Mouse (Mus musculus) limb, embryonic 11.5 days (tissue): ENCODE results near the gene Olfr1412. TPM values are rescaled to one million over a fixed set of nuclear protein-coding genes. Genes with fewer than 3 reads are reported as not detected.

Experiments used
- ATAC-seq: fragments of 200-750 bp; cut with Nextera tagmentation; 2 replicates; pipeline ENCODE4 v1.8.0; 2017; ENCODE audit warnings: low read depth; ENCODE audit not compliant: insufficient number of reproducible peaks, low FRiP score, low TSS enrichment
- DNase-seq: peaks from one replicate; pipeline ENCODE4 v3.0.0-alpha.2; 2015; ENCODE audit warnings: low spot score
- H3K27ac ChIP-seq: fragments of 300-500 bp; sonication (generic); replicated peaks from 2 replicates; pipeline ENCODE4 v1.5.1; 2014; ENCODE audit warnings: low read depth, mild to moderate bottlenecking, low read length
- H3K27me3 ChIP-seq: fragments of 300-500 bp; sonication (generic); 2 replicates; pipeline ENCODE4 v1.6.1; 2014; ENCODE audit warnings: mild to moderate bottlenecking, low read length, mixed read lengths; ENCODE audit not compliant: control insufficient read depth, insufficient read depth
- H3K36me3 ChIP-seq: fragments of 300-500 bp; sonication (generic); 2 replicates; pipeline ENCODE4 v1.6.1; 2014; ENCODE audit warnings: mild to moderate bottlenecking, low read length, moderate library complexity, mixed read lengths; ENCODE audit not compliant: control insufficient read depth, insufficient read depth
- H3K4me1 ChIP-seq: fragments of 300-500 bp; sonication (generic); 2 replicates; pipeline ENCODE4 v1.6.1; 2014; ENCODE audit warnings: low read length, mixed read lengths; ENCODE audit not compliant: control insufficient read depth, insufficient read depth
- H3K4me2 ChIP-seq: fragments of 300-500 bp; sonication (generic); 2 replicates; pipeline ENCODE4 v1.6.1; 2014; ENCODE audit warnings: low read depth, mild to moderate bottlenecking, moderate library complexity; ENCODE audit not compliant: severe bottlenecking
- H3K4me3 ChIP-seq: fragments of 300-500 bp; sonication (generic); 2 replicates; pipeline ENCODE4 v1.5.1; 2014; ENCODE audit warnings: low read depth, low read length
- H3K9ac ChIP-seq: fragments of 300-500 bp; sonication (generic); 2 replicates; pipeline ENCODE4 v1.6.1; 2014; ENCODE audit warnings: mild to moderate bottlenecking, low read length
- H3K9me3 ChIP-seq: fragments of 300-500 bp; sonication (generic); 2 replicates; pipeline ENCODE4 v1.6.1; 2016; ENCODE audit warnings: low read length; ENCODE audit not compliant: control insufficient read depth
- WGBS: fragments of 180-500 bp; shearing (Covaris S2); extraction: QIAGEN DNeasy Blood & Tissue Kit; methylation state at CpG from one replicate; pipeline ENCODE4 v1.1.7; 2014; 5-methylcytosine and 5-hydroxymethylcytosine counted together
- polyA plus RNA-seq: library from polyadenylated mRNA; unstranded; fragments of >200 nt; fragmentation: Nextera tagmentation; extraction: Ambion mirVana; gene quantifications from 2 replicates; pipeline ENCODE4 v1.2.1, GENCODE M21; 2014

The Olfr1412 gene
- polyA plus RNA-seq, 1 experiment from 2014 or later = not detected

DNA sequence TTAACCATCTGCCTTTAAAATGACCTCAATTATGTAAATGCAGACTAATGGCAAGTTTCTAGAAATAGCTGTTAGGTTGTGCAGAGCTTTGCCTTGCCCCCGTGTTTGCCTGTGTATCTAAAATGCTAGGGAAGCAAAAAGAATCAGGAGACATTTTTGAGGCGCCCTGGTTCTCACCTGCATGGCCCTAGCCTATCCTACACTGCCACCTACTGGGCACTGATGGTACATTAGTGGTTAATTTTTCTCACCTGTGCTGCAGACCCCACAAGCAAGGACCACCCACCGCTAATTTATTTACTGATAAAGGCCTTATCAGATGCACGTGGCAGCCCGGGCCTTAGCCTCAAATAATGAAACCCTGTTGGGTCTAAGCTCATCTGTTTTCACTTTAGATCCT, 25.4 kb downstream of the Olfr1412 start:
- Histone ChIP-seq H3K36me3 (no peaks in the 10 kb centered on the region), H3K4me2 (no peak overlapping the region), H3K27me3 (no peaks in the 10 kb centered on the region), H3K27ac (no peak overlapping the region), H3K9me3 (no peaks in the 10 kb centered on the region), H3K4me3 (no peak overlapping the region), H3K9ac (no peak overlapping the region), H3K4me1 (no peaks in the 10 kb centered on the region)
- DNase-seq (peak; percentile 80), ATAC-seq (no peak)
- WGBS = 4% methylated on average over 5 of the region's 5 CpGs

DNA sequence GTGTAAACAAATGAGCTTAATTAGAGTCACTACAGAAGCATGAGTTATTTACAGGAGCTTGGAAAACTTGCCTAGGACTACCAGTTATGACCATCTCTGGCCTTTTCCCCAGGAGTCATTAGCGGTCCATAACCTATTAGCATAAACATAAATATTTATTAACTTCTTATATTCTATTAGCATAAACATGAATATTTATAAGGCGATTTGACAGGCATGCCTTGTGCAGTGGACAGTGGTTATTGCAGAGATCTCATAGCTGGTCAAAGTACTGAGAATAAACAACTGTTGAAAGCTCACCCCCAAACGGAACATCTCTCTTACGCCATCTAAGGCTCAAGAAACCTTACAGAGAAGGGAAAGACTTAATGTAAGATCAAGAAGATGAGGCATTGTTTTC, 27.6 kb downstream of the Olfr1412 start:
- DNase-seq = no peak

DNA sequence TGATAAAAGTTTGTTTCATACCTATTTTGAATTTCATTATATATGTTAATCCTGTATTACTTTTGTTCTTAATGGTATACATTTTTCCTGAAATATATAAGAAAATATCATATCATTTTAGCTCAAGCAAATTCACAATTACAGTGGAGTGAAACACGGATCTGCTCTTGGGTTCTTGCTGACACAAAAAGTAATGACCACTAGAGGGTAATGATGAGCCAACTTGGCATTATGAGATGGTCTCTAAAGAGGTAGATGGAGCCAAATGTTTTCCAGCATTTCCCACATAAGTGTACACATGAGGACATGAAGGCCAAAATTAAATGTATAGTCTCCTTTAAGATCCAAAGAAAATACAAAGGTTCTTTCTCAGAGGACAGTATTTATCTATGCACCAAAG, 28.9 kb downstream of the Olfr1412 start:
- Histone ChIP-seq H3K9me3 (no peaks in the 10 kb centered on the region), H3K9ac (no peak overlapping the region), H3K4me2 (no peak overlapping the region), H3K36me3 (no peaks in the 10 kb centered on the region), H3K27me3 (no peaks in the 10 kb centered on the region), H3K4me1 (no peaks in the 10 kb centered on the region), H3K27ac (no peak overlapping the region), H3K4me3 (no peak overlapping the region)
- ATAC-seq (no peak), DNase-seq (no peak)
- 10% methylated on average over 1 of the region's 1 CpGs for WGBS

More for the DNA sequence above, 27.6 kb downstream of the Olfr1412 start:
- H3K9me3 ChIP-seq = no peaks in the 10 kb centered on the region
- no peaks in the 10 kb centered on the region for H3K27me3 ChIP-seq
- H3K9ac ChIP-seq = no peak overlapping the region
- ATAC-seq = no peak
- H3K36me3 ChIP-seq = no peaks in the 10 kb centered on the region
- no peaks in the 10 kb centered on the region for H3K4me1 ChIP-seq
- H3K27ac ChIP-seq = no peak overlapping the region
- WGBS = 58% methylated on average over 4 of the region's 4 CpGs
- H3K4me2 ChIP-seq = no peak overlapping the region
- no peak overlapping the region for H3K4me3 ChIP-seq

DNA sequence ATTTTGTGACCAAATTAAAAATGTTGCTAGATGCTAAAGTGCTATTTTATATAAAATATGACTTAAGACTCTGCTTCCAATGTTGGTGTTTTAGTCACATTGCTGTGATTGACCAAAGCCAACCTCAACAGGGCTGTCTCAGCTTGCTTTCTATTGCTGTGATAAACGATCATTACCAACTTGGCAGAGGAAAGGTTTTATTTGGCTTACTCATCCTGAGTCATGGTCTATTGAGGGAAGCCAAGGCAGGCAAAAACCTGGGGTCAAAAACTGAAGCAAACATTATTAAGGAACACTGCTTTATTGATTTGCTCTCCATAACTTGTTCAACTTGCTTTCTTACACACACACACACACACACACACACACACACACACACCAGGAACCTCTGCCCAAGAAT, 30.5 kb downstream of the Olfr1412 start:
- H3K4me1 ChIP-seq = no peaks in the 10 kb centered on the region
- WGBS = 82% methylated on average over 1 of the region's 1 CpGs
- no peaks in the 10 kb centered on the region for H3K36me3 ChIP-seq
- no peak for DNase-seq
- H3K4me3 ChIP-seq = no peak overlapping the region
- no peak overlapping the region for H3K4me2 ChIP-seq
- H3K9me3 ChIP-seq = no peaks in the 10 kb centered on the region
- no peak overlapping the region for H3K27ac ChIP-seq
- H3K9ac ChIP-seq = no peak overlapping the region
- H3K27me3 ChIP-seq = no peaks in the 10 kb centered on the region
- ATAC-seq = no peak

DNA sequence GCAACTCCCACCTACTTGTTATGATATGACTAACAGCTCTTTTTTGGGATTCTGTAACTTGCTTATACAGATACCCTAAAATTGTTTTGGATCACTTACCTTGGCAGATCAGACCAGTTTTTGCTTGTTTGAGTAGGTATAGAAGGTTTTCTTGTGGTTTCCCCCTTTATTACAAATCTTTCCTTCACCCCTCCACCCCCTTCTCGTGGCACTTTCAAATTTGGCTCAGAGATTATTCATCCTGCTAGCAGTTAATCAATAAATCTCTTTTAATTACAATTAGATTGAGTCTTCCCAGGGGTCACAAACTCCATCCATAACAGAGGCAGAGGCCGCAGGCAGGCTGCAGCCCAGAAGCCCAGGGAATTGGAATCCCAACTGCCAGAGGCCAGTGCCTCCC, 31.9 kb downstream of the Olfr1412 start, which contains the start of gene Olfr12:
Gene Olfr12, plus strand, starts transcription at position 301 of the 400 bp plus-strand sequence.
- no peaks in the 10 kb centered on the region for H3K9me3 ChIP-seq
- no peak within 1 kb of the TSS for H3K4me2 ChIP-seq
- no peaks in the 10 kb centered on the region for H3K4me1 ChIP-seq
- H3K27ac ChIP-seq = no peak within 1 kb of the TSS
- ATAC-seq (no peak), DNase-seq (no peak)
- no peaks in the 10 kb centered on the region for H3K27me3 ChIP-seq
- WGBS = 63% methylated on average over 2 of the region's 2 CpGs
- H3K9ac ChIP-seq = no peak within 1 kb of the TSS
- no peaks in the 10 kb centered on the region for H3K36me3 ChIP-seq
- no peak within 1 kb of the TSS for H3K4me3 ChIP-seq

DNA sequence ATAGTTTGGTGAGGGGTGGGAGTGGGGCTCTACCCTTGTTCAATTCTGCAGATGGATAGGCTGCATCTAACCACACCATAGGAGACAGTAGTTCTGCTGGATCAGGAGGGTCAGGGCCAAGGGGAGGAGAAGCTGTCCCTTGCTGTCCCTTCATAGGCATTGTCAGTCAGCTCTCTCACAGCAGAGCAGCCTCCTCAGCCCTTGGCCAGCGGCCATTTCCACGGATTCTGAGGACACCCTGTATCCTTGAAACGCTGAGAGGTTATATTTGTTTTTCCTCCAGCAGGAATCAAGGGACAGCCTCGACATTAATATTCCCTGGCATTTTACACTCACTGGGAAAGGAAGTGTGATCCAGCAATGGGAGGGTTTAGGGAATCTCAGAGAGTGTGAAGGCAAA, 32.8 kb downstream of the Olfr1412 start:
- no peak overlapping the region for H3K4me3 ChIP-seq
- no peak overlapping the region for H3K27ac ChIP-seq
- H3K9ac ChIP-seq = no peak overlapping the region
- H3K9me3 ChIP-seq = no peaks in the 10 kb centered on the region
- H3K4me2 ChIP-seq = no peak overlapping the region
- ATAC-seq (no peak), DNase-seq (no peak)
- 71% methylated on average over 4 of the region's 4 CpGs for WGBS
- H3K4me1 ChIP-seq = no peaks in the 10 kb centered on the region
- H3K36me3 ChIP-seq = no peaks in the 10 kb centered on the region
- H3K27me3 ChIP-seq = no peaks in the 10 kb centered on the region

DNA sequence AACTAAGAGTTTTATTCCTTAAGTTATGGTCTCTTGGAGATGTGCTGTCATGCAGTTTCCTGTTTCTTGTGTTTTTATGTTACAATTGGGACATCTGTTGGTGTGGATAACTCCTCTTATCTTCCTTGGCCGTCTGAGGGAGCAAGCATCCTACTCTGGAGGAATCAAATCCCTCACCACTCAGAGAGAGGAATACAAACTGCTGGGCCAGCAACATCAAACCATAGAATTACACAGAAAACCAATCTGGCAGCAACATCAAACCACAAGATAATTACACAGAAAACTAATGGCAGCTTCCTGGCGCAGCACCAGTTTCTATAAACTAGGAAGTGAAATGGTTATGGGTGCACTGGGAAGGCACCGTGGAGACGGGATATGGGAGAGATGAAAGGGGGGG, 42.6 kb downstream of the Olfr1412 start:
- DNase-seq (no peak), ATAC-seq (no peak)
- WGBS = 78% methylated on average over 4 of the region's 4 CpGs
- Histone ChIP-seq H3K4me3 (no peak overlapping the region), H3K36me3 (no peaks in the 10 kb centered on the region), H3K9ac (no peak overlapping the region), H3K4me1 (no peaks in the 10 kb centered on the region), H3K9me3 (no peaks in the 10 kb centered on the region), H3K27ac (no peak overlapping the region), H3K27me3 (no peaks in the 10 kb centered on the region), H3K4me2 (no peak overlapping the region)

DNA sequence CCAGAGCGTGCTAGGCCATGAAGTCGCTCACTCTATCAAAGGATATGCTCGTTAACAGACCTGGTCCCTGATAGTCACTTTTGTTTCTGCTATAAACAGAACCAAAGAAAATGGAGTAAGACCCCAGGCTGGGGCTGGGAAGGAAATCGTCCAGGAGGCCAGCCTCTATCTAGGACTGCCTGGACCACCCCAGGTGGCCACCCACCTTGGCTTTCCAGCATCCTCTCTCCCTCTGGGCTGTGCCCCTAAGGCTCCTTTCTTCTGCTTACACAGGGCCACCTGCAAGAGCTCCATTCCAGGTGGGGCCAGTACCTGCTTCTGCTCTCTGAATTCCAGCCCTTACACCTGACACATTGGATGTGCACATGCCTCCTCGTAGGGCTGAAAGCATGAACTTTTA, 46.6 kb downstream of the Olfr1412 start:
- Histone ChIP-seq H3K4me1 (no peaks in the 10 kb centered on the region), H3K9me3 (no peaks in the 10 kb centered on the region), H3K36me3 (peaks cover 5% of the 10 kb centered on the region; the same call in 1 of the 2 replicates), H3K4me3 (no peak overlapping the region), H3K27ac (no peak overlapping the region), H3K27me3 (no peaks in the 10 kb centered on the region), H3K9ac (no peak overlapping the region), H3K4me2 (no peak overlapping the region)
- WGBS = 75% methylated on average over 5 of the region's 5 CpGs
- ATAC-seq (no peak), DNase-seq (no peak)

DNA sequence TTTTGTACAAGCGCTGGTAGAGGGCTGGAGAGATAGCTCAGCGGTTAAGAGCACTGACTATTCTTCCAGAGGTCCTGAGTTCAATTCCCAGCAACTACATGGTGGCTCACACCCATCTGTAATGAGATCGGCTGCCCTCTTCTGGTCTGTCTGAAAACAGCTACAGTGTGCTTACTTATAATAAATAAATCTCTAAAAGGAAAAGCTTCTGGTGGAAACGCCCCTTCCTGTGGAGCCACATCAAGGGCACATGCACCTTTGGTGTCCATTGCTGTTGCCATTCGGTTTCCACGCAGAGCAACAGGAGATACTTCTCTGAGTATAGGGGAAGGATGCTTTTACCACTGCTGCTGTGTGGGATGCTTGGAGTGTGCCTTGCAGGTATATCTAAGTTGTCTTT, 47.4 kb downstream of the Olfr1412 start:
- no peak overlapping the region for H3K4me2 ChIP-seq
- no peak for DNase-seq
- H3K36me3 ChIP-seq = peaks cover 5% of the 10 kb centered on the region; the same call in 1 of the 2 replicates
- H3K9ac ChIP-seq = no peak overlapping the region
- no peaks in the 10 kb centered on the region for H3K4me1 ChIP-seq
- no peaks in the 10 kb centered on the region for H3K9me3 ChIP-seq
- H3K4me3 ChIP-seq = no peak overlapping the region
- H3K27me3 ChIP-seq = no peaks in the 10 kb centered on the region
- no peak overlapping the region for H3K27ac ChIP-seq
- no peak for ATAC-seq
- 71% methylated on average over 6 of the region's 6 CpGs for WGBS
